Mouse (Mus musculus): ENCODE results near the gene Apoo. TPM values are rescaled to one million over a fixed set of nuclear protein-coding genes. Genes with fewer than 3 reads are reported as not detected.
"Not testable (repeated sequence)": the region's sequence is repeated elsewhere in the genome, so short reads cannot be mapped to it uniquely, and the experiment has no call there.

Apoo gene
- polyA plus RNA-seq, 1 experiment from 2014 or later, result 186 TPM

- no peak for ATAC-seq (replicated peaks; ENCODE audit: extremely low read depth, insufficient read depth, low FRiP score)
- H3K27me3 ChIP-seq (ENCODE audit: control insufficient read depth, insufficient read depth, low read length), result no peaks in the 10 kb centered on the region; the same call in 1 of the 2 replicates
- H3K4me3 ChIP-seq (ENCODE audit: low read length), result no peak overlapping the region
- H3K9ac ChIP-seq (ENCODE audit: low read length), result no peak overlapping the region
- no peaks in the 10 kb centered on the region for H3K9me3 ChIP-seq (replicated peaks; ENCODE audit: control insufficient read depth, low read length)
- H3K4me2 ChIP-seq (ENCODE audit: low read depth, low read length), result no peak overlapping the region
- WGBS, result 100% methylated on average over 2 of the region's 2 CpGs
- H3K27ac ChIP-seq (ENCODE audit: low read length), result no peak overlapping the region
- H3K36me3 ChIP-seq (ENCODE audit: control insufficient read depth, insufficient read depth), result peaks cover 8% of the 10 kb centered on the region
- H3K4me1 ChIP-seq (ENCODE audit: control insufficient read depth, insufficient read depth, low read length), result no peaks in the 10 kb centered on the region
Measured at GRCm38 (mm10) chrX:94420210-94420609, 53.3 kb downstream of the Apoo start.

- Histone ChIP-seq H3K36me3 (ENCODE audit: control insufficient read depth, insufficient read depth) (no peaks in the 10 kb centered on the region), H3K4me1 (ENCODE audit: control insufficient read depth, insufficient read depth, low read length) (no peaks in the 10 kb centered on the region), H3K9ac (ENCODE audit: low read length) (no peak overlapping the region), H3K27me3 (ENCODE audit: control insufficient read depth, insufficient read depth, low read length) (peaks cover 11% of the 10 kb centered on the region), H3K9me3 (replicated peaks; ENCODE audit: control insufficient read depth, low read length) (no peaks in the 10 kb centered on the region), H3K27ac (ENCODE audit: low read length) (no peak overlapping the region), H3K4me2 (ENCODE audit: low read depth, low read length) (no peak overlapping the region), H3K4me3 (ENCODE audit: low read length) (no peak overlapping the region)
- ATAC-seq (replicated peaks; ENCODE audit: extremely low read depth, insufficient read depth, low FRiP score), result no peak
- 37% methylated on average over 9 of the region's 9 CpGs for WGBS
Measured at GRCm38 (mm10) chrX:94431548-94432375, 64.8 kb downstream of the Apoo start.

- not testable (repeated sequence) for ATAC-seq (replicated peaks; ENCODE audit: extremely low read depth, insufficient read depth, low FRiP score)
Measured at GRCm38 (mm10) chrX:94445427-94445826, 78.5 kb downstream of the Apoo start.

GRCm38 (mm10) chrX:94446021-94446420 is 79.1 kb downstream of the Apoo start:
- not testable (repeated sequence) for H3K4me1 ChIP-seq (ENCODE audit: control insufficient read depth, insufficient read depth, low read length); H3K9me3 ChIP-seq (replicated peaks; ENCODE audit: control insufficient read depth, low read length); H3K4me2 ChIP-seq (ENCODE audit: low read depth, low read length); H3K4me3 ChIP-seq (ENCODE audit: low read length); H3K9ac ChIP-seq (ENCODE audit: low read length); ATAC-seq (replicated peaks; ENCODE audit: extremely low read depth, insufficient read depth, low FRiP score); H3K27ac ChIP-seq (ENCODE audit: low read length); H3K27me3 ChIP-seq (ENCODE audit: control insufficient read depth, insufficient read depth, low read length); H3K36me3 ChIP-seq (ENCODE audit: control insufficient read depth, insufficient read depth)
- 91% methylated on average over 2 of the region's 2 CpGs for WGBS

More at GRCm38 (mm10) chrX:94445427-94445826, 78.5 kb downstream of the Apoo start:
- no CpG with 5 or more reads among the region's 3 CpGs for WGBS
- not testable (repeated sequence) for H3K27me3 ChIP-seq (ENCODE audit: control insufficient read depth, insufficient read depth, low read length); H3K9me3 ChIP-seq (replicated peaks; ENCODE audit: control insufficient read depth, low read length); H3K36me3 ChIP-seq (ENCODE audit: control insufficient read depth, insufficient read depth); H3K4me1 ChIP-seq (ENCODE audit: control insufficient read depth, insufficient read depth, low read length); H3K4me3 ChIP-seq (ENCODE audit: low read length); H3K9ac ChIP-seq (ENCODE audit: low read length); H3K27ac ChIP-seq (ENCODE audit: low read length); H3K4me2 ChIP-seq (ENCODE audit: low read depth, low read length)

- WGBS, result no CpG with 5 or more reads among the region's 7 CpGs
- not testable (repeated sequence) for H3K4me1 ChIP-seq (ENCODE audit: control insufficient read depth, insufficient read depth, low read length); H3K9ac ChIP-seq (ENCODE audit: low read length); H3K9me3 ChIP-seq (replicated peaks; ENCODE audit: control insufficient read depth, low read length); H3K36me3 ChIP-seq (ENCODE audit: control insufficient read depth, insufficient read depth); H3K27ac ChIP-seq (ENCODE audit: low read length); H3K4me2 ChIP-seq (ENCODE audit: low read depth, low read length); H3K4me3 ChIP-seq (ENCODE audit: low read length); H3K27me3 ChIP-seq (ENCODE audit: control insufficient read depth, insufficient read depth, low read length); ATAC-seq (replicated peaks; ENCODE audit: extremely low read depth, insufficient read depth, low FRiP score)
Measured at GRCm38 (mm10) chrX:94450047-94450881, 83.3 kb downstream of the Apoo start.

- H3K9me3 ChIP-seq (replicated peaks; ENCODE audit: control insufficient read depth, low read length), result no peaks in the 10 kb centered on the region
- H3K4me1 ChIP-seq (ENCODE audit: control insufficient read depth, insufficient read depth, low read length), result no peaks in the 10 kb centered on the region
- H3K27me3 ChIP-seq (ENCODE audit: control insufficient read depth, insufficient read depth, low read length), result peaks cover 9% of the 10 kb centered on the region
- H3K9ac ChIP-seq (ENCODE audit: low read length), result no peak overlapping the region
- 36% methylated on average over 4 of the region's 4 CpGs for WGBS
- H3K4me2 ChIP-seq (ENCODE audit: low read depth, low read length), result no peak overlapping the region
- H3K36me3 ChIP-seq (ENCODE audit: control insufficient read depth, insufficient read depth), result no peaks in the 10 kb centered on the region
- no peak for ATAC-seq (replicated peaks; ENCODE audit: extremely low read depth, insufficient read depth, low FRiP score)
- no peak overlapping the region for H3K27ac ChIP-seq (ENCODE audit: low read length)
- no peak overlapping the region for H3K4me3 ChIP-seq (ENCODE audit: low read length)
Measured at GRCm38 (mm10) chrX:94459346-94459745, 92.4 kb downstream of the Apoo start.

- ATAC-seq (replicated peaks; ENCODE audit: extremely low read depth, insufficient read depth, low FRiP score); H3K27me3 ChIP-seq (ENCODE audit: control insufficient read depth, insufficient read depth, low read length); H3K4me1 ChIP-seq (ENCODE audit: control insufficient read depth, insufficient read depth, low read length); H3K27ac ChIP-seq (ENCODE audit: low read length); H3K4me2 ChIP-seq (ENCODE audit: low read depth, low read length); H3K36me3 ChIP-seq (ENCODE audit: control insufficient read depth, insufficient read depth); H3K9ac ChIP-seq (ENCODE audit: low read length); H3K4me3 ChIP-seq (ENCODE audit: low read length); H3K9me3 ChIP-seq (replicated peaks; ENCODE audit: control insufficient read depth, low read length): not testable (repeated sequence)
- WGBS, result 67% methylated on average over 1 of the region's 3 CpGs
Measured at GRCm38 (mm10) chrX:94461513-94461912, 94.6 kb downstream of the Apoo start.

DNA sequence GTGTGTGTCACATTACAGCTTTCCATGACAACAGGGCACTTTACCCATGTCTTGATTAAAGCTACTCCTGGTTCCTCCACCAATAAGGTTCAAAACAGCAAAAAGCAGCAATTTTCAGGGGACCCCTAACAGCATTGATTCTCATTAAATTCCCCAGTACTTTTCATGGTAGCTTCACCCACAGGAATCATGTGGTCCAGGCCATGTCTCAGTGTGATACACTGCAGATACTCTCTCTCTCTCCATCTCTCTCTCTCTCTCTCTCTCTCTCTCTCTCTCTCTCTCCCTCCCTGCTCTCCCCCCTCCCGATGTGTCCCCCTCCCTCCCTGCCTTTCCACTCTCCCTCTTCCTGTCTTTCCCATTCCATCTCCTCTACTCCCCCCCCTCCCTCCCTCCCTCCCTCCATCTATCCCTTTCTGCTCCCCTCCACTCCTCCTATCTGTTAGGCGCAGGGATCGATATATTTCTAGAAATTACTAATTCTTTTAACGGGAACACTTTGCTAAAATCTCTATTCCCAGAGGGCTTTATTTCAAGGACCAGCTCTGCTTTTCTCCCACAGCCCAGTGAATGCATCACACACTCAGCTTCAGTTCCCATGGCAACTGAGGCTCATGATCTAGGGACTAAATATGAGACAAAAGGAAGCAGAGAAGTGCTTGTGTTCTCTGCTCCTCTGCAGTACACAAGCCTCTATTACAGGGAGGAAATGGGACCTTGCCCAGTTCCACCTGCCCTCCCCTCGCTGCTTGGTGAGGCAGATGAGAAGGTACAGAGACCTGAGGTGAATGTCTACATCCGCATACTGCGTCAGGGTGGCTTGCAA is 95.9 kb downstream of the Apoo start:
- no CpG with 5 or more reads among the region's 7 CpGs for WGBS
- H3K27ac ChIP-seq (ENCODE audit: low read length), result not testable (repeated sequence)

More for the DNA sequence above, 95.9 kb downstream of the Apoo start:
- H3K4me2 ChIP-seq (ENCODE audit: low read depth, low read length); H3K4me3 ChIP-seq (ENCODE audit: low read length); H3K27me3 ChIP-seq (ENCODE audit: control insufficient read depth, insufficient read depth, low read length); ATAC-seq (replicated peaks; ENCODE audit: extremely low read depth, insufficient read depth, low FRiP score); H3K9me3 ChIP-seq (replicated peaks; ENCODE audit: control insufficient read depth, low read length); H3K4me1 ChIP-seq (ENCODE audit: control insufficient read depth, insufficient read depth, low read length); H3K36me3 ChIP-seq (ENCODE audit: control insufficient read depth, insufficient read depth); H3K9ac ChIP-seq (ENCODE audit: low read length): not testable (repeated sequence)
